Mouse (Mus musculus) mouse embryonic stem cell (cell line): Measurements from ENCODE around the gene Gm4778.
"Not testable (repeated sequence)": the region's sequence is repeated elsewhere in the genome, so short reads cannot be mapped to it uniquely, and the experiment has no call there.

ENCODE experiments used
- in situ Hi-C, 2 experiments: fragments of 300-500 bp; cut with MboI; formaldehyde crosslinking; loops; 1 replicate in 1 of 2; 3 replicates in 1 of 2; pipeline ENCODE4 v1.14.3; 2019 to 2020; ENCODE audit warnings: low sequenced_read_pairs in 2 of 2, low pct_unique_long_range_greater_than_20kb in 1 of 2, mixed read lengths in 1 of 2; ENCODE audit not compliant: unreplicated experiment in 1 of 2

The Gm4778 gene

DNA sequence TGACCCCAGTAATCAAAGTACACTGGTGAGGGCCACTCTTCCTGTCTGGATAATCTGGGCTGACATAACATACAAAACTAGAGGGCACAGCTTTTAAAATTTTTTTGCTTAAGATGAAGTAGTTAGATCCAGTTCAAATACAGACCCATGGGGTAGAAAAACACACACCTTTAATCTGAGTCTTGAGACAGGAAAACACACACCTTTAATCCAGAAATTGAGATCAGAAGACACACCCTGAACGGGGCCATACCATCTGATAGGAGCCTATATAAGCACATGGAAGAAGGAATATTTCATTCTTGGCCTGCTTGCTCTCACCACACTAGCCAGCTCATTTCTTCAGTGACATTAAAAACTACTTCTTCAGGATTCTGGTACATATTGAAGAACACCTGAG, at the start of gene Gm4778:
Gm4778 (plus strand) TSS at position 301 of the 400 bp plus-strand sequence.
- in situ Hi-C loops = not testable (repeated sequence)

DNA sequence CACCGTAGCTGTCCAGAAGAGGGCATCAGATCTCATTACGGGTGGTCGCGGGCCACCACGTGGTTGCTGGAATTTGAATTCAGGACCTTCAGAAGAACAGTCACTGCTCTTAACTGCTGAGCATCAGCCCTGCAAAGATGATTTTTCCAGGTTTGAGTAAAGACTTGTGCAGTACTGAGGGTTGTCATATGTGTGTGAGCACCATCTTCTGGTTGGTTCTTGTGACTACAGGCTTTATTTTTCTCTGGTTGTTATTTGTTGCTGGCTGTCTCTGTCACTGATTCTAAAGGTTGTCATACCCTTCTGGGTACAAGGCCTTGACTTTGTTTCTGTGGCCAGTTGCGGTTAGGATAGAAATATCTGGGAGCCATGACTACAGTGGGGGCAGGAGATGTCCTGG, 3.2 kb upstream of the Gm4778 start:
- in situ Hi-C loops = no loop called here

DNA sequence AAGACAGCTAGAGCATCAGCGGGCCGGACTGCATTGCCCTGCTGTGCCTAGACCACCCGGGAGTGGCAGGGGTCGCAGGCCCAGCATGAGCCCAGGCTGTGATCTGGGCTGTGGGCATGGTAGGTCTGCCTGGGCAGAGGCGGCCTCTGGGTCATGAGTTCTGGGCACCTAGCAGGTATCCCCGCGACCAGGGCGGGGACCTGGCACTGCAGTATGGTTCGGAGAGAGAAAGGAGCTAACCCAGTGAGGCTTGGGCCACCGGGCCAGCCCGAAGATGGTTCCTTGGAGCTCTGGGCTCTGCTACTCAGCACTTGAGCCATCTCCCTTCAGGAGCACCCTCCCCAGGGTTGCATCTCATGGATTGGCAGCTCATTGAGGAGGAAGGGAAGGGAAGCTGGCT, 12.2 kb downstream of the Gm4778 start:
- in situ Hi-C loops = no loop called here

DNA sequence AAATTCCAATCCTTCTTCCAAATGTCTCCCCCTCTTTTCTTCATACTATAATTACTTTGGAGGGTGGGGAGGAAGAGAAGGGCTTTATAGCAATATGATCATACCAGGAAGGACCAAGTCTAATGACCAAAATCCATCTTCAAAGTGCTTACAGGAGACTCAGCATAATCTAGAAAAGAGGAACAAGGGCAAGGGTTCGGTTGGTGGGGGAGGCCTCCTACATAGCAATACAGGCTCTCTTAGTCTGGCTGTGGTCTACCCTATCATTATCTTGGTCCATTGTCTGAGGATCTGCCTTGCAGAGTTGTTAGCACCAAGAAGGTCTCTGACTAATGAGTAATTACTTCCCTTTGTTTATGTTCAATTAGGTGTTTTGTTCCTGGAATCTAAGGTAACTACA, 41.6 kb downstream of the Gm4778 start:
- in situ Hi-C loops = no loop called here

DNA sequence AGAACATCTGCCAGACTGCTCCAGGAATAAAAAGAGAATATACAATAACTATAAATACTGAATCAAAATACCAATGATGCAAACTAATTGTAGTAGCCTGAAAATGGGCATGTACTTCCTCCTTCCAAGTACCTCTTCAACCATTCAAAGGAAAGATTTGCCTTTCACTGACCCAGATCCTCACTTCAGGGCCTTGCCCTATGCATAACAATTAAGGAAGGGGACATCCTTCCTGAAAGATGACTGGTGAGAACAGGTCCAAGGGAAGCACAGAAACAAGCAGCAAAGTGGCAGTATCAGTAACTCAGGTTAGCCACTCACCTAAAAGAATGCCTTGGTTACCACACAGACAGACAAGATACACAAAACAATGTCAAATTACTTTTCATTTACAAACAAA, 43.1 kb downstream of the Gm4778 start:
- in situ Hi-C loops = no loop called here

DNA sequence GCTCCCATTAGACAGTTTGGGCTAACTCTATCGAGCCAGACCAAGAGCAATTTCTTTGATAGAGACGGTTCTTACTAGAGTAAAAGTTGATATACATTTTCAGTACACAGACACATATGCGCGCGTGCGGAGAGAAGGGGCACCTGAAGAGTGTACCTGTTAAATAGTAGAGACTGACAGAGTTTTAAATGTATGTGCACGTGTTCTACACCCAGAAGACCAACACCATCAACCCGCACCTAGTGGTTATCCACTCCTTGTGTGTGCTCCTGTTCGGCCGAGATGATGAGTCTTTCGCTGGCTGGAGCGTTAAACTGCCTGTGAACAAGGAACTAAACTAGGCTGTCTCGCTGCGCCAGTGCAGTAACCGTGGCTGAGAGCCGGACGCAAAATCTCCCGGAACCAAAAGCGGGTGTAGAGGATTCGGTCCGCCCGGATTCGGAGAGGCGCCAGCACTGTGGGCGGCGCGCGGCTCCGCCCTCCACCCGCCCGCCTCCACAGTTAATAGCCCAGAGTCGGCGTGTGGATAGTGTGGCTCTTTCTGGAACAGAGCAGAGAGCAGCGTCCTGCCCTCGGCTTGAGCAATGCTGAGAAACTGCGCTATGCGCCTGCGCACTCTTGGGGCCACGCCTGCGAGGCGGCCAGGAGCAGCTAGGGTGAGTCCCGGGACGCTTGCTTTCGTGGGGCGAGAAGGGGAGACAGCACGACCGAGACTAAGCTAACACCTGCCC, 46.0 kb downstream of the Gm4778 start, which contains the start of gene Them4:
Them4 (plus strand) TSS at position 457 of the 731 bp plus-strand sequence.
- in situ Hi-C loops = no loop called here

DNA sequence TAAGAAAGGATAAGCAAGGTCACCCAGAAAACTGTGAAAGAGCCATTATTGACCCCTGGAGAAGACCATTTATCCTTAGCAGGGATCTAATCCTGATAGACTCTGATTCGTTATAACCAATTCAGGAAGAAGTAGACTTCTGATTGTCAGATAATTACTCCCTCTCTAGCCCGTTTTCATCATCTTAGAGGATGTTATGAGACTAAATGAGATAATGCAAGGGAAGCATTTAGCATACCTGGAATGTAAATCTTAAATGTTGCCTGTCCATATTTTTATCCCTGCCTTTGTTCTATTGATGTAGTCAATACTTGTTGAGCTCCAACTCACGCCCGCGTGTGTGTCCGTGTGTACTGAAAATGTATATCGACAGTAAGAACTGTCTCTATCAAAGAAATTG, 46.7 kb downstream of the Gm4778 start:
- in situ Hi-C loops = no loop called here

DNA sequence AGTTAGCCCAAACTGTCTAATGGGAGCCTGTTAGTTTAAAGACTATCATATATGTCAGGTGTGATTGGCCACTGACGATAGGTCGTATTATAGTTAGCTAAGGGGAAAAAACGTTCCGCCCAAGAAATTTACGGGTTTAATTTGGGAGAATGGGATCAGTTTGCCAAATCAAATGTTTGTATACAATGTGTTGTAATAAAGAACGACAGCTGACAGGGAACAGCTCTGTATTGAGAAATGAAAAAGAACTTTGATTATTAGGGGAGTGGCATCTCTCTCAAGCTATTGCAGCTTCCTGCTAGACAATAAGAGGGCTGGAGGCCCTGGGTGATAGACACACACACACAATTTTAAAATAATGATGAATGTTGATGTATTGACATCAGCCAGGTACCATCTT, 47.1 kb downstream of the Gm4778 start:
- in situ Hi-C loops = no loop called here

DNA sequence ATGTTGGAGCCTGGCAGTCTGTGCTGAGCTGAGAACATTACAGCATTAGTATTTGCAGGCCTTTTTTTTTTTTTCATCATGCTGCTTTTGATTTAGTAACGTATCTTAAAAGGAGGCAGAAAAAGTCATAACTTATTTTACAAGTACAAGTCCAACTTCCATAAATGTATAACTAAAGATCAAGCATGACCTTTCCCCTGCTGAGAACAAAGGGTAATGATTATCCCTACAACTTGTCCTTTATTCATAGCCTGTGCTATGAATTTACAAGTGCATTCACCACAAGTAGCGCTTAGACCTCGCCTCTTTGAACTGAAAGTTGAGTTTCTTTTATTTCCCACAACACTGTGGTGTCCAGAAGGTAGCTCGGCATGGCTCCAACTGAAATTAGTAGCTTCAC, 47.5 kb downstream of the Gm4778 start:
- in situ Hi-C loops = no loop called here
